Mouse (Mus musculus): Measurements from ENCODE around the gene Rasl12.
A peak's percentile ranks its signal among the peaks of the same experiment; 100 is the strongest.

Gene Rasl12

GRCm38 (mm10) chr9:65392638-65393364 lies 5.5 kb upstream of the Rasl12 start:
- no peak for DNase-seq (ENCODE audit: low read depth, low spot score)

- DNase-seq (ENCODE audit: low read depth, low spot score) = no peak
These were observed 4.7 kb upstream of the Rasl12 start for GRCm38 (mm10) chr9:65393606-65394005.

DNA sequence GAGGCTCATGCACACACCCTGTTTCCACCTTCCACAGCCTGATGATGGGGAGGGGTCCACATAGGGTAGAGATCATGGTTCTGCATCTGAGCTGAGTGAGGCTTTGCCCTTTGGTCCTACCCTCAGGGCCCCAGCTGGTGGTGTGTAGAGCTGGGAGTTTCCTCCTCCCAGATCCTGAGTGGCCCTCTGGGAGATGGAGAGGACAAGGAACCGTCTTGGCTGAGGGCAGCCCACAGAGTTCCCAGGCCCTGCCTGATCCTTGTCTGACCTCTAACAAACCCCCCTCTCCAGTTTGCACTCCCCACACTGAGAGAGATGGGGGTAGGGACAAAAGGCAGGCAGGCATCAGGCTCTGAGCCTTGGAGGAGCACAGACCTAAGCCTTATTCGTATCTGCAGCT lies 3.9 kb upstream of the Rasl12 start:
- DNase-seq (ENCODE audit: low read depth, low spot score) = no peak

DNA sequence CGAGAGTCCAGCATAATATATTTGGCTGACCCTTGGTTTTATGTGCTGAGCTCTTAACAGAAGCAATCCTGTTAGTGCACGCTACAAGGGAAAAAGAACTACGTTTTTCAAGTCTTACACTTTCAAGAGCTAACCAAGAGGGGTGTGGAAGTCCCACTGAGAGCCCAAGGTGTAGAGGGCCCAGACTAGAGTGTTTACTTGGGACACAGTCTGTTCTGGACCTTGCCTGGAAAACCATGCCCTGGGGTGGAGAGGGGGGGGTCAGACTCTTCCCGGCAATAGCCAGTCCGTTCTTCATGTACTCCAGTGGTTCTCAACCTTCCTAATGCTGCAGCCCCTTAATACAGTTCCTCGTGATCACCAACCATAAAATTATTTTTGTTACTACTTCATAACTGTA lies 1.6 kb downstream of the Rasl12 start:
- DNase-seq (ENCODE audit: low read depth, low spot score) = no peak

DNA sequence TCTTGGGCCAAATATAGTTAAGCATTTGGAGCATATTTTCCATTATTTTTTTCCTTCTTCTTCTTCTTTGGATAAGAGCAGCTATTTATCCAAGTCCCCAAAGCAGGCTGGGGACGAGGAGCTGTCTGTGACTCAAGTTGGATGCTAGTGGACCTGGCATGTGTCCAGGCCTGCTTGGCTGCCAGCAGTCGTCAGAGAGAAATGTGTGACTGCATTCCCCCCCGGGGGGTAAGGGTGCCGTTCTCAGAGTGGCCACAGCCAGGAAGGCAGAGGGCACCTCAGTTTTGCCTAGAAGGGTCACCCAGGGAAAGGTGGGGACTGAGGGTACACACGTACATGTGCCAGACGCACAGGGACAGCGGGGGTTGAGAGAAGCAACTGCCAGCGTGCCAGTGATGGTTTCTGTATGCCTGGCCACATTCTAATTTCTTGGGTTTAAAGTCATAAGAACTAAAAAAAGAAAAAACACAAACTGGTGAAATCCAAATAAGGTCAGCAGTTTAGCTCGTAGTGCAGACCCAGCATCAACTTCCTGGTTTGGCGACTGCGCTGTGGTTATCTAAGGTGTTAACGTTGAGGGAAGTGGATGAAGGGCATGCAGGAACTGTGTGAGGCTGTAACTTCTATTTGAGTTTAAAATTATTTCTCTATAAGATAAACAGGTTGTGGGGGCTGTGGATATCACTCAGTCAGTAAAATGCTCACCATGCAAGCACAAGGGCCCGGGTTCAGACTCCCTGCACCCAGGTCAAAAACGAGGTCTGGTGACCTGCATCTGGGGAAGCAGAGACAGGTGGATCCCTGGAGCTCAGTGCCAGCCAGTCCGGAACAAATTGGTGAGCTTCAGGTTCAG lies 6.3 kb downstream of the Rasl12 start:
- DNase-seq (ENCODE audit: low read depth, low spot score) = peak; percentile 62

DNA sequence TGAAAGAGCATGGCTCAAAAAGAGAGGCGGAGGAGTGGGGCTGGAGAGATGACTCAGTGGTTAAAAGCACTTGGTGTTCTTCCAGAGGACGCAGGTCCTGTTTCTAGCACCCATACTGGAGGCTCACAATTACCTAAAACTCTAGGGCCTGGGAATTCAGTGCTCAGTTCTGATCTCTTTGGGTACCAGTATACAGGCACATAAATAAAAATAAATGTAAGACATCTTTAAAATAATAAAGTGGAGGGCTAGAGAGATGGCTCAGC lies 6.8 kb downstream of the Rasl12 start:
- DNase-seq (ENCODE audit: low read depth, low spot score) = no peak

- no peak for DNase-seq (ENCODE audit: low read depth, low spot score)
These were observed 9.0 kb downstream of the Rasl12 start for GRCm38 (mm10) chr9:65407327-65407726.

- DNase-seq (ENCODE audit: low read depth, low spot score) = no peak
These were observed 9.6 kb downstream of the Rasl12 start for GRCm38 (mm10) chr9:65407861-65408260.

GRCm38 (mm10) chr9:65408871-65409295 lies 10.6 kb downstream of the Rasl12 start:
- no peak for DNase-seq (ENCODE audit: low read depth, low spot score)

GRCm38 (mm10) chr9:65410378-65410777 lies 12.1 kb downstream of the Rasl12 start:
- no peak for DNase-seq (ENCODE audit: low read depth, low spot score)

DNA sequence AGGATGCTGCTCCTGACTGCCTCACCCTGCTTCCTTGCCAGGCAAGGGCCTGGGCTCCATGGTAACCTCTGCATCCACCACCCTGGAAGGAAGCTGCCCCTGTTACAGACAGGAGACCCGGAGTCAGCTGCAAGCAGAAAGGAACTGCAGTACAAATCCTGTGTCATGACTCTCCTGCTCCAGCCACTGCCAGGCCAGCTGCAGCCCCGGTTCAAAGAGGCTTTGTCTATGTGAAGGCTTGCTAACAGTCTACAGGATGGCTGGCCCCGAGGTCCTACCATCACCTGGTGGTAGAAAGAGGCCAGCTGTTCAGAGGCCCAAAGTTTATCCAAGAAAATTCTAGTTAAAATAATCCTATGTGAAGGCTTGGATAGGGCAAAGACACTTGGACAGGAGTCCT lies 13.0 kb downstream of the Rasl12 start:
- DNase-seq (ENCODE audit: low read depth, low spot score) = no peak

- DNase-seq (ENCODE audit: low read depth, low spot score) = no peak
These were observed 19.4 kb downstream of the Rasl12 start for GRCm38 (mm10) chr9:65417738-65418137.

GRCm38 (mm10) chr9:65419633-65420032 lies 21.3 kb downstream of the Rasl12 start:
- no peak for DNase-seq (ENCODE audit: low read depth, low spot score)

DNA sequence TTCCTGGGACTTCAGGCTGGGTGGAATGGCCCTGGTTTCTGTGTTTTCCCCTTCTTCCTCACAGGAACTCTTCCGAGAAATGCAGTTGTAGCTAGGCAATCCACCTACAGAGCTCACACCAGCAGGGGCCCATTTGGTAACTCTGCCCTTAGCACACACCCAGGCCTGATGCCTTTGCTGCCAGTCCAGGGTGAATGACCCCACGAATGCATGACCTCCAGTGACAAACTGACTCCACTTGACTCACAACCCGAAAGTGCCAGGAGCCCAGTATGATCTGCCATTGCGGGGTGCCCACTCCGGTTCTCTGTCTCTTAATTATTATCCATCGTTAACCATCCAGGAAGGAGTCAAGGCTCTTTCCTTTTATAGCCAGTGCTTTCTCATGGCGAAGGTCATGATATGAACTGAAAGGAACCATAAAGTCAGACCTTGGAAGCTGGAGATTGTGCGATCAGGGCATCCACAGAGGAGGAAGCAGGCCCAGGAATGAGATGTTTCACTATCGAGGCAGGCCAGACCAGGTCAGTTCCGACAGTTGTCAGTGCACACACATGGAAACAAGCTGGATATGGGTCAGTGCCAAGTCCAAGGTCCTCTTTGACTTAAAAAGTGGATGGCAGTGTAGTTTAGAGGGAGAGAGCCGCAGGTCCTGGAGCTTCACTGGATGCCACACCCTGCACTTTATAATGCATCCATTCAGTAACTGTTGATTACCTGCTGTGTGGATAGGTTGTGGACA lies 24.6 kb downstream of the Rasl12 start, which contains the start of gene Slc51b:
TSS of gene Slc51b (minus strand) at position 196 of the 742 bp plus-strand sequence.
- no peak for DNase-seq (ENCODE audit: low read depth, low spot score)

- DNase-seq (ENCODE audit: low read depth, low spot score) = no peak
These were observed 26.1 kb downstream of the Rasl12 start for GRCm38 (mm10) chr9:65424393-65424792.

DNA sequence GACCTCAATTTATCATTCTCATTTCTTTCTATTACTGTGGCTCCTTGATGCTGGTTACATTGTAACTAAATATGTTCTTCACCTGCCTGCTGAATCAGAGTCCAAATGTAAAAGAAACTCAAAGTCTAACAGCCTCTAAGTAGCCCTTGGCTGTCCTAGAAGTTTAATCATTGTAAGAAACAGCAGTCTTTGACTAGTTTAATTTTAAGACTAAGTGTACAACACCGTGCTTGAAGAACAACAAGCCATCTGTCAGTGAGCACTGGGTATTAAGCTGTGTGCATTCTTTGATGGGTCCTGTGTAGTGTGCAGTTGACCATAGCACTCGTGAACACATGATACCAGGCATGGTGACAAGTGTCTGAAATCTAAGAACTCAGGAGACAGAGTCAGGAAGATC lies 29.2 kb downstream of the Rasl12 start:
- DNase-seq (ENCODE audit: low read depth, low spot score) = no peak

GRCm38 (mm10) chr9:65428003-65428402 lies 29.7 kb downstream of the Rasl12 start:
- DNase-seq (ENCODE audit: low read depth, low spot score) = no peak

GRCm38 (mm10) chr9:65430401-65430800 lies 32.1 kb downstream of the Rasl12 start:
- no peak for DNase-seq (ENCODE audit: low read depth, low spot score)

GRCm38 (mm10) chr9:65430921-65431320 lies 32.6 kb downstream of the Rasl12 start:
- no peak for DNase-seq (ENCODE audit: low read depth, low spot score)

DNA sequence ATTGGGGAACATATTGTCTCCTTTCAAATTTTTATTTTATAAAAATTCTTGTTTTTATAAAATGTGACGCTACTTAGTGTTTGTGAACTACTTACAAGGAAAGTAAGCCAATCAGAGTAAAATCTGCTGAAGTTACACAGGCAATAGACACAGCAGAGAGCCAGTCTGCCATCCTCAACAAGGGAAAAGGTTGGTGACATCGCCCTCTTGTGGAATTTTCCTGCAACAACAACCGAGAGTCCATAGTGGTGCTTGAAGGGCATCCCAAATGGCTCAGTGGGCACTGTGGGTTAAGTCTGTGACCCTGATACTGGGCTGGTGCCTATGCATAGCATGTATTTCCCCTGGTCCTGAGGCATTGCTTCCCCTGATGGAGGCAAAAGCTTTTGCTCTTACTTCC lies 33.9 kb downstream of the Rasl12 start:
- peak; percentile 65 for DNase-seq (ENCODE audit: low read depth, low spot score)

- no peak for DNase-seq (ENCODE audit: low read depth, low spot score)
These were observed 35.8 kb downstream of the Rasl12 start for GRCm38 (mm10) chr9:65434140-65434539.

GRCm38 (mm10) chr9:65435211-65435610 lies 36.9 kb downstream of the Rasl12 start:
- no peak for DNase-seq (ENCODE audit: low read depth, low spot score)

Data from telencephalon, adult 2 months (tissue).